Mouse (Mus musculus) megakaryocyte, embryonic 14.5 days (primary cell): ENCODE results near the gene Gm5460.

Source experiments
- FLI1 ChIP-seq: IDR thresholded peaks from 2 replicates; pipeline ENCODE4 v1.6.1; 2012; ENCODE audit warnings: low read length, inconsistent platforms, mixed read lengths
- GATA1 ChIP-seq: IDR thresholded peaks from 3 replicates; pipeline ENCODE4 v1.6.1; 2012; ENCODE audit warnings: mixed read lengths, low read length, inconsistent platforms, borderline replicate concordance

DNA sequence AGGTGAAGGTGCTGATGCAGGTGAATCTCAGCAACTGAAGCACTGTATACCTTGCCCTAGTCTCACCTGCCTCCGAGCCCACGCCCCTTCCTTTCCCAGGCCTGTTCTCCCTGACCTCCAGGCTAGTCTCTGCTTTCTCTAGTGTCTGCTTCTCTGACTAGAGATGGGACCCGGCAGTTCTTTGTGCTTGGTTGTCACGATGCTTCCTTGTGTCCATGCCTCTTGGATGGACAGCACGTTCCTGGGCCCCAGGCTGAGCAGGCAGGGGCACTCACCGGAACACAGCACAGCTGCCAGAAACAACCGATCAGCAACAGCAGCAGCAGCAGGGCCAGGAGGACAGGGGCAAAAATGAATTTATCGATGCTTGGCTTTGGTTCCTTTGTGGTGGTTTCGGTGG is 23.5 kb upstream of the Gm5460 start:
- TF ChIP-seq GATA1 (no peak), FLI1 (no peak)
